Mouse (Mus musculus) duodenum, adult 2 months (tissue): Measurements from ENCODE around the gene Zfp212. TPM values are rescaled to one million over a fixed set of nuclear protein-coding genes. Genes with fewer than 3 reads are reported as not detected.

Source experiments
- polyA plus RNA-seq: library from polyadenylated mRNA; depleted of rRNA; stranded (reverse); fragments of >200 nt; gene quantifications from 2 replicates; pipeline ENCODE4 v1.2.3, GENCODE M21; 2012; ENCODE audit warnings: low replicate concordance; rRNA removed

The Zfp212 gene
- 4.9 and 5.0 TPM in 2 replicates for polyA plus RNA-seq

DNA sequence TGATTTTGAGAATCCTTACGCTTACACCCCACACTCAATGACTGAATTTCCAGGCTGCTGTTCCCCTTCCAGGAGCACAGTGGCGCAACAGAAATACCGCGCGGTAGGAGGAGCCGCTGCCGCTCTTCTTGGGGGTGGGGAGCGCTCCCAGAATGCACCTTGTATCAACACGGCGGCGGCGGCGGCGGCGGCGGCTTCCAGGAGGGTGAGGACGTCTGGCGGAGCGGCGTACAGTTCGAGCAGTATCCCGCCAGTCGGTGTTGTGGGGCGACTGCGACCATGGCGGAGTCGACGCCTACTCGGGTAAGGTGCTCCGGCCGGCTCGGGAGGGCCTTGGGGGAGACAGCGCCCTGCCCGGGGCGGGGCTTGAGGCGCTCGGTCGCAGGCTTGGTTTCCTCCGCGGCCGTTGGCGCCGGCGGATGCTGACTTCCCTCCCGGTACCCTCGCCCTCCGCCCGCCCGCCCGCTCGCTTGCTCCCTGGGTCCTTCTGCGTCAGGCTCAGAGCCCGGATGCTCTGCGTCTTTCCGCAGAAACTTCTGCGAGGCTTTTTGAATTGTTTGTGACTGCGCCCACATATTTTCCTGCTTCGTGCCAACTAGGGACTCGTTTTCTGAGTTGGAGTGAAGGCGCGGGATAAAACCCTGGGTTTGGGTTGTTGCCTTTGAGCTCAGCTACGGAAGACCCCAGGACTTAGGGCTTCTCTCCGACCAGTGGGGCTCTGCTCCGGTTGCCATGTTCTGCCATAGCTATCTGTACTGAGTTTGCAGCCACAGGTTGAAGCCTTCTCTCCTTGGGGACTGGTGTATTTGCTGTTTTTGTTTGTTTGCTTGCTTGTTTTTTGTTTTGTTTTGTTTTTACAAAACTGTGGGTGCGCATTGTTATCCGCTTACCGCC lies at the start of gene Zfp212:
Gene Zfp212 (plus strand): TSS at position 30 of the 894 bp plus-strand sequence.

GRCm38 (mm10) chr6:47877058-47877457 lies 43.2 kb upstream of the Zfp212 start, which contains the start of gene Zfp282:
Gene Zfp282 (plus strand): TSS chr6:47877204.

DNA sequence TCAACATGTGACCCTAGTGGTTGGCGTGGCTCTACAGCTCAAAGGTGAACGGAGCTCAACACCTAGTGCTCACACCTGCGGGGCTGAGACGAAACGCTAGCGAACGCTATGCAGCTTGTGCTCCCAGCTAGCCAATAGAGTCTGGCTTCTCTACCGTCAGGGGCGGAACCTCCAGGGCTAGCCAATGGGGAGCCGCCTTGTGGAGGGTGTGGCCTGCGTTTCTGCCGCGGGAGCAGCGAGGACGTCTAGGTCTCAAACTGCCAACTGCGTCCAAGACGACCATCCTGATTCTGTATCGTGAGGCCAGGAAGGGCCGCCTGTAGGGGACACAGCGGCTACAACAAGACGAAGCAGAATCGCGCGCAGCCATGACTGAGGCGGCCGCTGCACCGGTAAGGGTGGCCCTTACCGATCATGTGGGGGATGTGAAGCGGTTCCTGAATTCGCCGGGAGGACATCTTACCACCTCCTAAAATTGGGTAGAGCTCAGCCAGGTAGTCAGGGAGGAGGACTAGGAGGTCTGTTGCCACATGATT lies 33.0 kb downstream of the Zfp212 start, which contains the start of gene Zfp956:
Gene Zfp956 (plus strand): TSS at position 200 of the 536 bp plus-strand sequence.

Other genes starting within 250 kb of the Zfp212 start
- gene Pdia4, start 107.0 kb upstream of the Zfp212 start, polyA plus RNA-seq, result 6.7 and 9.5 TPM in 2 replicates
- 0.02 and 0.36 TPM in 2 replicates for gene Zfp786, start 89.6 kb upstream of the Zfp212 start, polyA plus RNA-seq
- gene Zfp398, start 84.8 kb upstream of the Zfp212 start, polyA plus RNA-seq, result 3.6 and 4.7 TPM in 2 replicates
- 4.1 and 4.6 TPM in 2 replicates for gene Zfp282, start 43.3 kb upstream of the Zfp212 start, polyA plus RNA-seq
- gene Zfp956, start 32.9 kb downstream of the Zfp212 start, polyA plus RNA-seq, result 4.0 and 8.9 TPM in 2 replicates
- gene Zfp777, start 128.4 kb downstream of the Zfp212 start, polyA plus RNA-seq, result 16.1 and 16.2 TPM in 2 replicates
- gene Zfp746, start 166.1 kb downstream of the Zfp212 start, polyA plus RNA-seq, result 11.7 and 12.6 TPM in 2 replicates